Mouse (Mus musculus): Measurements from ENCODE around the gene Ager. TPM values are rescaled to one million over a fixed set of nuclear protein-coding genes. Genes with fewer than 3 reads are reported as not detected.
A peak's percentile ranks its signal among the peaks of the same experiment; 100 is the strongest.

Gene Ager
- polyA plus RNA-seq, 1 experiment from 2014 or later: 4.0 TPM

- DNase-seq (ENCODE audit: low spot score): no peak
These were observed 12.5 kb upstream of the Ager start for GRCm38 (mm10) chr17:34585121-34585520.

- DNase-seq (ENCODE audit: low spot score): no peak
These were observed 11.5 kb upstream of the Ager start for GRCm38 (mm10) chr17:34585877-34586771.

- DNase-seq (ENCODE audit: low spot score): peak; percentile 88
These were observed 10.8 kb upstream of the Ager start for GRCm38 (mm10) chr17:34586796-34587422.

GRCm38 (mm10) chr17:34587423-34587811, 10.2 kb upstream of the Ager start:
- peak; percentile 97 for DNase-seq (ENCODE audit: low spot score)

- DNase-seq (ENCODE audit: low spot score): no peak
These were observed 9.8 kb upstream of the Ager start for GRCm38 (mm10) chr17:34587814-34588213.

- DNase-seq (ENCODE audit: low spot score): peak; percentile 17
These were observed 8.9 kb upstream of the Ager start for GRCm38 (mm10) chr17:34588767-34589166.

GRCm38 (mm10) chr17:34589206-34589605, 8.5 kb upstream of the Ager start:
- DNase-seq (ENCODE audit: low spot score): peak; percentile 52

- peak; percentile 77 for DNase-seq (ENCODE audit: low spot score)
These were observed 8.0 kb upstream of the Ager start, which contains the start of gene Gpsm3 for GRCm38 (mm10) chr17:34589681-34590101. Gene Gpsm3, plus strand, starts transcription at chr17:34589806.

- DNase-seq (ENCODE audit: low spot score): no peak
These were observed 7.3 kb upstream of the Ager start for GRCm38 (mm10) chr17:34590154-34590987.

- peak; percentile 15 for DNase-seq (ENCODE audit: low spot score)
These were observed 6.4 kb upstream of the Ager start, which contains the start of gene Pbx2 for GRCm38 (mm10) chr17:34591029-34591993. Gene Pbx2, plus strand, starts transcription at chr17:34591266.

- peak; percentile 88 for DNase-seq (ENCODE audit: low spot score)
These were observed 5.7 kb upstream of the Ager start for GRCm38 (mm10) chr17:34591994-34592375.

GRCm38 (mm10) chr17:34592581-34593549, 4.8 kb upstream of the Ager start:
- peak; percentile 28 for DNase-seq (ENCODE audit: low spot score)

- no peak for DNase-seq (ENCODE audit: low spot score)
These were observed 3.7 kb upstream of the Ager start for GRCm38 (mm10) chr17:34593752-34594525.

- DNase-seq (ENCODE audit: low spot score): no peak
These were observed 1.6 kb upstream of the Ager start for GRCm38 (mm10) chr17:34596098-34596497.

GRCm38 (mm10) chr17:34599891-34600290, 2.2 kb downstream of the Ager start:
- no peak for DNase-seq (ENCODE audit: low spot score)

GRCm38 (mm10) chr17:34601796-34602195, 4.1 kb downstream of the Ager start:
- DNase-seq (ENCODE audit: low spot score): no peak

GRCm38 (mm10) chr17:34603375-34604060, 5.9 kb downstream of the Ager start, which contains the start of gene Rnf5:
Gene Rnf5, minus strand, starts transcription at chr17:34603690.
- DNase-seq (ENCODE audit: low spot score): peak; percentile 100

Measured in thymus, postnatal 0 days (tissue).